Mouse (Mus musculus): ENCODE results near the gene Wnt10b.
"Not testable (repeated sequence)": the region's sequence is repeated elsewhere in the genome, so short reads cannot be mapped to it uniquely, and the experiment has no call there.

The Wnt10b gene

DNA sequence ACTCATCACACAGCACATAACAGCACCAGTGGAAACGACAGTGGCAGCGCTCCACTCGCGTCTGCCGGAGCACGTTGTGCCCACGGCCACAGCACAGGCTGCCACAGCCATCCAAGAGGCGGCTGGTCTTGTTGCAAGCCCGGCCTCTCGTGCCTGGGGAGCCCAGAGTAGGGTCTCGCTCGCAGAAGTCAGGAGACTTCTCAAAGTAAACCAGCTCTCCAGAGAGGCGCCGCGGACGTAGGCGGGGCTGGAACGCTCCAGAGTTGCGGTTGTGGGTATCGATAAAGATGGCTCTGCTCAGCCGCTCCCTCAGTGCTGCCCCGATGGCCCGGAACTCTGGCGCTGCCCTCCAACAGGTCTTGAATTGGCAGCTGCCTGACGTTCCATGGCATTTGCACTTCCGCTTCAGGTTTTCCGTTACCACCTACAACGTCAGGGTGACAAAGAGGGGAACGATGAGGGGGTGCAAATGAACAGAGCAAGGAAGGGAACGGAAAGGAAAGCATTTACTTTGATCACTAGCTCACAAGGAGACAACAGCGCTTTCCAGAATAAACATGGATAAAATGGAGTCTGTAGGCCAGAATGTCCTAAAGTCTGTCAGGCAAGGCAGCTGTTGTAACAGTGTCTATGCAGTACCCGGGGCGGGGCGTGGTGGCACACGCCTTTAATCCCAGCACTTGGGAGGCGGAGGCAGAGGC is 5.3 kb downstream of the Wnt10b start:
- no peak for DNase-seq (ENCODE audit: low spot score)

DNA sequence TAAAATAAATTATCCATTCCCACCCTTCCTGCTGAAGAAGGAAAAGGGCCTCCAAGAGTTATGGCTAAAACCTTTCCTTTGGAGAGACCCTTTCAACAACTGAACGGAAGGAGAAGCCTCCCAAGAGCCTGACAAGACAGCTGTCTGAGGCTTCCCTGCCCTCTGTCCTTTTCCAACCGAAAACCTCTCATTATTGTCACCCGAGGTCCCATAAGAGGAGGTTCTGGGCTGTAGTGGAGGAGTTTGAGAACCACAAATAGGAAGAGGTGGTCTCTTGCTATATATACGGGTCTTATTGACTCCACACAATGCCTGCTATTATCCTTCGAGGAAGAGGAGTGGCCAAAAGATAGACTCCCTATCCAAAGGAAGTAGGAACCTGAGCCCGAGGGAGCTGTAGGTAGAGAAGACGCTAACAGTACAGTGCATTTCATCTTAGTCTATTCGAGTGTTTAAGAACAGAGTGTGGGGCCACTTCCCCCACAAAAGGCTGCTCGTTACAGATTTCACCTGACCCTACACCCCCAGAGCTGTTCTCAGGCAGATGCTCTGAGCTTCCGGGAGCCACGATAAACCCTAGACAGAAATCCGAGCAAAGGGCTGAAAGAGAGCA is 6.0 kb downstream of the Wnt10b start:
- no peak for DNase-seq (ENCODE audit: low spot score)

- DNase-seq (ENCODE audit: low spot score): no peak
Observed at GRCm38 (mm10) chr15:98768259-98768658, 9.7 kb downstream of the Wnt10b start.

GRCm38 (mm10) chr15:98765929-98766328 is 12.0 kb downstream of the Wnt10b start:
- no peak for DNase-seq (ENCODE audit: low spot score)

- peak; percentile 97 for DNase-seq (ENCODE audit: low spot score)
Observed at GRCm38 (mm10) chr15:98762670-98763529, 15.1 kb downstream of the Wnt10b start, which contains the start of gene Arf3. Gene Arf3, minus strand, starts transcription at chr15:98763214.

- peak; percentile 55 for DNase-seq (ENCODE audit: low spot score)
Observed at GRCm38 (mm10) chr15:98762201-98762621, 15.7 kb downstream of the Wnt10b start.

DNA sequence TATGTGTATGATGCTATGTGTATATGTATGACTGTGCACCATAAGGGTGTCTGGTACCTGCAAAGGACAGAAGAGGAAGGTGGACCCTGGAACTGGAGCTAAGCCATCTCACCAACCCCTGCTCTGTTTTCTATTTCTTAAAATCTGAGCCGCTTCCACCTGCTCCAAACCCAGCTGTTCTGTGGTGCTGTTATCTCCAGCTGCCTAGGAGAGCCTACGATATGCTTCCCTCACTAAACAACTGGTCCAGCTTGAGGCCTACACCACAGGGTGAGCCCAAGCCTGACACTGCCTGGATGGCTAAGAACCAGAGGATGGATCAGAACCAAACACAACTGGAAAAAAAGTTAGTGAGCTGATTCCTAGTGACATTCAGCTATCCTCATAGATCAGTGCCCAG is 23.8 kb downstream of the Wnt10b start:
- DNase-seq (ENCODE audit: low spot score): no peak

- DNase-seq (ENCODE audit: low spot score): no peak
Observed at GRCm38 (mm10) chr15:98753021-98753423, 24.9 kb downstream of the Wnt10b start.

DNA sequence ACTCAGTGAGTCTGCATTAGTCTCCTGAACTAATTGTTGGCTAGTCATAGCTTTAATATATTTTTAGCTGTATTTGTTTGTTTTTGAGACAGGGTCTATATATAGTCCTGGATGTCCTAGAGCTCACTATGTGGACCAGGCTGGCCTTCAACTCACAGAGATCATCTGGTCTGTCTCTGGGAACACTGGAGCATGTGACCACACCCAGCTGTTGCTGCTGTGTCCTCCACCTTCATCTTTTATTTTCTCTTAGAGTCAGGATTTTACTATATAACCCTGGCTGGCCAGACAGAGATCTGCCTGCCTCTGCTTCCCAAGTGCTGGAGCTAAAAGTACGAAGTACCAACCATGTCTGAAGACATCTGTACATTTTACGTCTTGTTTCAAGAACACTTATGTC is 28.9 kb downstream of the Wnt10b start:
- DNase-seq (ENCODE audit: low spot score): no peak

GRCm38 (mm10) chr15:98747296-98747695 is 30.7 kb downstream of the Wnt10b start:
- no peak for DNase-seq (ENCODE audit: low spot score)

- no peak for DNase-seq (ENCODE audit: low spot score)
Observed at GRCm38 (mm10) chr15:98746344-98746965, 31.5 kb downstream of the Wnt10b start.

- DNase-seq (ENCODE audit: low spot score): not testable (repeated sequence)
Observed at GRCm38 (mm10) chr15:98743863-98744262, 34.1 kb downstream of the Wnt10b start.

GRCm38 (mm10) chr15:98742766-98743428 is 35.1 kb downstream of the Wnt10b start:
- no peak for DNase-seq (ENCODE audit: low spot score)

GRCm38 (mm10) chr15:98740219-98740618 is 37.7 kb downstream of the Wnt10b start:
- no peak for DNase-seq (ENCODE audit: low spot score)

DNA sequence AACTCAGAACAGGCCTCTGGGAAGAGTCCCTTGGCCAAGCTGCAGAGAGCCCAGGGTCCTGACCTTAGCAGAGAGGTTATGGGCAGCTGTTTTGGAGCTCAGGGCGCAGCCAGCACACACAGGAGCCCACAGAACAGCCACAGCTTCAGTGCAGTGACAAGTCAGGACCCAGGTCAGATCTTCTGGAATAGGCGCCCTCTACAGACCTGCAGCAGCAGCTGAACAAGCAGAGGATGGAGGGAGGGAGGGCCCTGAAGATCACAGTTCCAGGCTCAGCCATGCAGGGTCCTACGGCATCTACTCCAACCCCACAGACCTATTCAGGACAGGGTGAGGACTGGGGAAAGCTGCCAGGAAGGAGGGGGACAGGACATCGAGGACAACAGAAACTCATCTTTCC is 39.2 kb downstream of the Wnt10b start:
- no peak for DNase-seq (ENCODE audit: low spot score)

DNA sequence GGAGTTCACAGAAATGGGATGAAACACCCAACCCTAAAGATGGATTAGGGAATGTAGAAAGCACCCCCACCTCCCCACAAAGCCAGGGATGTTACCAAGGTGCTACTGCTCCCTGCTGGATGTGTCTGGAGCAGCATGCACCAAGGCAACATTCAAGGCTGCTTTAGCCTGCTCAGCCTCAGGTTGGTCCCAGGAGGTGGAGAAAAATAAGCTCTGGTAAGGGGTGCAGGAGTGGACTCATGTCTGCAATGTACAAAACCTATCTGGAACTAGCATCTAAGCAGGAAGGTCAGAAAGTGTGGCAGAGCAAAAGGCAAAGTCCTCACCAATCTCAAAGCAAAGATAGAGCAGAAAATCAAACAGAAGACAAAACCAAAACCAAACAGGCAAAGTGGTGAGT is 40.1 kb downstream of the Wnt10b start:
- DNase-seq (ENCODE audit: low spot score): peak; percentile 22

GRCm38 (mm10) chr15:98736521-98736920 is 41.4 kb downstream of the Wnt10b start:
- DNase-seq (ENCODE audit: low spot score): no peak

GRCm38 (mm10) chr15:98733976-98734566 is 43.9 kb downstream of the Wnt10b start:
- DNase-seq (ENCODE audit: low spot score): no peak

DNA sequence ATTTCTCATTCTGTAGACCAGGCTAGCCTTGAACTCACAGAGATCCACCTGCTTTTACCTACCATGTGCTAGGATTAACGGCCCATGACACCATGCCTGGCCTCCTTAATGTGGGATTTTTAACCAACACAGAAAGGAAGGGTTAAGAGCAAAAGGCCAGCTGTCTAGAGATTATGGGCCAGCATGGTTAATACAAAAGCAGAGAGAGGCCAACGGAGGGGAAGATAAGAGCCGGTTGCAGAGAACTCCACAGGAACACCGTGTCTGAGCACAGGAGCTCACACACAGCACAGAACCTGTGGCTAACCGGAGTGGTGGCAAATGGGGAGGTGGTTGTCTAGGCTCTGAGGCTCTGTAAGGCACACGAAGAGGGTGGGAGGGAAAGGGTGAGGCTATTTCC is 44.6 kb downstream of the Wnt10b start:
- no peak for DNase-seq (ENCODE audit: low spot score)

DNA sequence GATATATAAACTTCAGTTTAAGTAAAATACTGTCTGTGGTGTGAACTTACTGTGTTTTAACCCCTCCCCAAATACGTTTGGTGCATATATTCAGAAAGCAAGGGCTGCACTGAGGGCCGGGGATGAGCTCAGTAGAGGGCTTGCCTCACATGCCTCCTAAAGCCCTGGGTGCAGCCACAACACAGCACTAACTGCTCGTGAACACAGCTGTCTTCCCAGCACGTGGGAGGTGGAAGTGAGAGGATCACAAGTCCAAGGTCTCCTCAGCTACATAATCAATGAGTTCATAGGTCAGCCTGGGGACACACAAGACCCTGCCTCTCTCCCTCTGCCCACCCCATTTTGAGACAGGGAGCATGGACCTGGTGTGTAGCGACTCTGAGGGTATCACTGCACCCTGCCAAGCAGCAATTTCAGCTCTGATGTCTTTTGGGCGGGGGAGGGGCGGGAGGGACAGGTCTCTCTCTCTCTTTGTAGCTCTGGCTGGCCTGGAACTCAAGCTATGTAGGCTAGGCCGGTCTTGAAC is 45.9 kb downstream of the Wnt10b start:
- DNase-seq (ENCODE audit: low spot score): no peak

DNA sequence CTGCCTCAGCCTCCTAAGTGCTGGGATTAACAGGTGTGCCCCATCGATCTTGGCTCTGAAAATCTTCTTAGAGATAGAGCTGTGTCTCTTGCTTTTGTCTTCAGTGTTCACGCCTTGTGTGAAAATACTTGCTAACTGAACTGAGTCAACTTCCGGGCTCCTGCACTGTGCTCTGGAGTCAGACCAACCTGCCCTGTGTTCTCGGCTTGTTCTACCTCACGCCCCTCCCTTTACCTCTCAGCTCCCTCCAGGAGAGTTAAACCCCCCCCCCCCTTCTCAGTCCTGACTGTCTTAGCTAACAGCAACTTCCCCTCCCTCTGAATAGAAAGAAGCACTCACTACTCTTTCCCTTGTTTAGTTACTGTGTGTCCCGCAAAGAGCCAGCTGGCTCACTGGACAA is 47.2 kb downstream of the Wnt10b start:
- DNase-seq (ENCODE audit: low spot score): no peak
